Mouse (Mus musculus) neural tube, embryonic 15.5 days (tissue): ENCODE results near the gene Gls2. TPM values are rescaled to one million over a fixed set of nuclear protein-coding genes. Genes with fewer than 3 reads are reported as not detected.
"Not testable (repeated sequence)": the region's sequence is repeated elsewhere in the genome, so short reads cannot be mapped to it uniquely, and the experiment has no call there.

Source experiments
- ATAC-seq: fragments of 200-750 bp; cut with Nextera tagmentation; 2 replicates; pipeline ENCODE4 v1.8.0; 2017; ENCODE audit warnings: mild to moderate bottlenecking, moderate TSS enrichment, moderate library complexity; ENCODE audit not compliant: low FRiP score
- H3K27ac ChIP-seq: fragments of 300-500 bp; sonication (generic); replicated peaks from 2 replicates; pipeline ENCODE4 v1.5.1; 2015; ENCODE audit warnings: mild to moderate bottlenecking, inconsistent platforms
- H3K27me3 ChIP-seq: fragments of 300-500 bp; sonication (generic); replicated peaks from 2 replicates; pipeline ENCODE4 v1.6.1; 2015; ENCODE audit warnings: inconsistent platforms
- H3K36me3 ChIP-seq: fragments of 300-500 bp; sonication (generic); 2 replicates; pipeline ENCODE4 v1.6.1; 2015; ENCODE audit warnings: inconsistent platforms
- H3K4me1 ChIP-seq: fragments of 300-500 bp; sonication (generic); 2 replicates; pipeline ENCODE4 v1.6.1; 2015; ENCODE audit warnings: inconsistent platforms
- H3K4me2 ChIP-seq: fragments of 300-500 bp; sonication (generic); 2 replicates; pipeline ENCODE4 v1.6.1; 2015; ENCODE audit warnings: inconsistent platforms, mild to moderate bottlenecking, moderate library complexity
- H3K4me3 ChIP-seq: fragments of 300-500 bp; sonication (generic); replicated peaks from 2 replicates; pipeline ENCODE4 v1.5.1; 2015; ENCODE audit warnings: mild to moderate bottlenecking, inconsistent platforms
- H3K9ac ChIP-seq: fragments of 300-500 bp; sonication (generic); replicated peaks from 2 replicates; pipeline ENCODE4 v1.6.1; 2015; ENCODE audit warnings: mild to moderate bottlenecking, inconsistent platforms
- H3K9me3 ChIP-seq: fragments of 300-500 bp; sonication (generic); replicated peaks from 2 replicates; pipeline ENCODE4 v1.6.1; 2016; ENCODE audit warnings: inconsistent platforms
- WGBS: fragments of 180-500 bp; shearing (Covaris S2); methylation state at CpG from one replicate; pipeline ENCODE4 v1.1.7; 2015; ENCODE audit warnings: mixed read lengths; 5-methylcytosine and 5-hydroxymethylcytosine counted together
- polyA plus RNA-seq: library from polyadenylated mRNA; unstranded; fragments of >200 nt; fragmentation: Nextera tagmentation; extraction: Ambion mirVana; gene quantifications from 2 replicates; pipeline ENCODE4 v1.2.1, GENCODE M21; 2015

The Gls2 gene
- polyA plus RNA-seq, 1 experiment from 2014 or later, result 2.8 TPM

- no peak overlapping the region for H3K4me2 ChIP-seq
- H3K36me3 ChIP-seq, result peaks cover 6% of the 10 kb centered on the region; the same call in 1 of the 2 replicates
- H3K9me3 ChIP-seq, result no peaks in the 10 kb centered on the region
- H3K27ac ChIP-seq, result no peak overlapping the region
- H3K4me1 ChIP-seq, result no peaks in the 10 kb centered on the region
- no peak overlapping the region for H3K4me3 ChIP-seq
- H3K27me3 ChIP-seq, result no peaks in the 10 kb centered on the region; the same call in 1 of the 2 replicates
- no peak overlapping the region for H3K9ac ChIP-seq
- 84% methylated on average over 6 of the region's 6 CpGs for WGBS
- ATAC-seq, result no peak
Measured at GRCm38 (mm10) chr10:128201856-128202255, 7.6 kb downstream of the Gls2 start.

GRCm38 (mm10) chr10:128204941-128205340 is 10.7 kb downstream of the Gls2 start:
- H3K9ac ChIP-seq, result no peak overlapping the region
- H3K4me2 ChIP-seq, result no peak overlapping the region
- H3K9me3 ChIP-seq, result no peaks in the 10 kb centered on the region
- 94% methylated on average over 15 of the region's 15 CpGs for WGBS
- ATAC-seq, result no peak
- H3K4me3 ChIP-seq, result no peak overlapping the region
- H3K27me3 ChIP-seq, result no peaks in the 10 kb centered on the region
- H3K27ac ChIP-seq, result no peak overlapping the region
- no peaks in the 10 kb centered on the region for H3K4me1 ChIP-seq
- H3K36me3 ChIP-seq, result peaks cover 6% of the 10 kb centered on the region; the same call in 1 of the 2 replicates

GRCm38 (mm10) chr10:128208326-128208725 is 14.1 kb downstream of the Gls2 start:
- WGBS, result 97% methylated on average over 10 of the region's 10 CpGs
- Histone ChIP-seq H3K9me3 (no peaks in the 10 kb centered on the region), H3K4me3 (no peak overlapping the region), H3K9ac (no peak overlapping the region), H3K36me3 (peaks cover 6% of the 10 kb centered on the region; the same call in 1 of the 2 replicates), H3K27ac (no peak overlapping the region), H3K4me2 (no peak overlapping the region), H3K27me3 (no peaks in the 10 kb centered on the region), H3K4me1 (peaks cover 19% of the 10 kb centered on the region)
- no peak for ATAC-seq

GRCm38 (mm10) chr10:128209311-128210009 is 15.2 kb downstream of the Gls2 start:
- Histone ChIP-seq H3K9ac (no peak overlapping the region), H3K4me3 (no peak overlapping the region), H3K27ac (no peak overlapping the region), H3K9me3 (no peaks in the 10 kb centered on the region), H3K27me3 (0 out of 2 replicates have a peak, but pooled peaks cover 3% of the 10 kb centered on the region), H3K36me3 (peaks cover 6% of the 10 kb centered on the region; the same call in 1 of the 2 replicates), H3K4me2 (no peak overlapping the region), H3K4me1 (peaks cover 22% of the 10 kb centered on the region)
- WGBS, result 94% methylated on average over 11 of the region's 11 CpGs
- no peak for ATAC-seq

GRCm38 (mm10) chr10:128210131-128210530 is 15.9 kb downstream of the Gls2 start:
- no peak for ATAC-seq
- Histone ChIP-seq H3K27me3 (0 out of 2 replicates have a peak, but pooled peaks cover 5% of the 10 kb centered on the region), H3K36me3 (peaks cover 6% of the 10 kb centered on the region; the same call in 1 of the 2 replicates), H3K4me2 (peak overlapping the region; percentile 87; the same call in 1 of the 2 replicates), H3K4me3 (no peak overlapping the region), H3K9ac (no peak overlapping the region), H3K27ac (no peak overlapping the region), H3K9me3 (no peaks in the 10 kb centered on the region), H3K4me1 (peaks cover 22% of the 10 kb centered on the region)
- 74% methylated on average over 2 of the region's 2 CpGs for WGBS

- H3K27me3 ChIP-seq, result 0 out of 2 replicates have a peak, but pooled peaks cover 5% of the 10 kb centered on the region
- peaks cover 6% of the 10 kb centered on the region; the same call in 1 of the 2 replicates for H3K36me3 ChIP-seq
- H3K4me3 ChIP-seq, result peak overlapping the region; percentile 60
- peak overlapping the region; percentile 87 for H3K4me2 ChIP-seq
- H3K4me1 ChIP-seq, result peaks cover 22% of the 10 kb centered on the region
- ATAC-seq, result peak; percentile 34; the same call in 1 of the 2 replicates
- H3K27ac ChIP-seq, result peak overlapping the region; percentile 51; the same call in 1 of the 2 replicates
- peak overlapping the region; percentile 62 for H3K9ac ChIP-seq
- WGBS, result 26% methylated on average over 14 of the region's 14 CpGs
- no peaks in the 10 kb centered on the region for H3K9me3 ChIP-seq
Measured at GRCm38 (mm10) chr10:128210954-128211353, 16.7 kb downstream of the Gls2 start.

GRCm38 (mm10) chr10:128211390-128212108 is 17.3 kb downstream of the Gls2 start, which contains the start of gene Spryd4:
TSS of gene Spryd4 (minus strand) at chr10:128211807.
- under 1% methylated on average over 30 of the region's 30 CpGs for WGBS
- ATAC-seq, result peak; percentile 94
- no peaks in the 10 kb centered on the region for H3K9me3 ChIP-seq
- H3K9ac ChIP-seq, result peak within 1 kb of the TSS; percentile 62
- H3K4me3 ChIP-seq, result peak within 1 kb of the TSS; percentile 60
- peak within 1 kb of the TSS; percentile 87 for H3K4me2 ChIP-seq
- H3K27ac ChIP-seq, result peak within 1 kb of the TSS; percentile 51
- H3K27me3 ChIP-seq, result 0 out of 2 replicates have a peak, but pooled peaks cover 5% of the 10 kb centered on the region
- peaks cover 22% of the 10 kb centered on the region for H3K4me1 ChIP-seq
- peaks cover 3% of the 10 kb centered on the region; the same call in 1 of the 2 replicates for H3K36me3 ChIP-seq

GRCm38 (mm10) chr10:128212148-128212547 is 17.9 kb downstream of the Gls2 start:
- ATAC-seq, result no peak
- H3K27me3 ChIP-seq, result 0 out of 2 replicates have a peak, but pooled peaks cover 5% of the 10 kb centered on the region
- peak overlapping the region; percentile 51 for H3K27ac ChIP-seq
- no peaks in the 10 kb centered on the region for H3K9me3 ChIP-seq
- H3K4me3 ChIP-seq, result peak overlapping the region; percentile 60
- H3K9ac ChIP-seq, result peak overlapping the region; percentile 11; the same call in 1 of the 2 replicates
- no peaks in the 10 kb centered on the region for H3K36me3 ChIP-seq
- peak overlapping the region; percentile 87 for H3K4me2 ChIP-seq
- 50% methylated on average over 6 of the region's 6 CpGs for WGBS
- H3K4me1 ChIP-seq, result peaks cover 22% of the 10 kb centered on the region

- no peaks in the 10 kb centered on the region for H3K9me3 ChIP-seq
- H3K4me2 ChIP-seq, result peak overlapping the region; percentile 64
- ATAC-seq, result peak; percentile 37; the same call in 1 of the 2 replicates
- peak overlapping the region; percentile 28 for H3K4me3 ChIP-seq
- peaks cover 22% of the 10 kb centered on the region for H3K4me1 ChIP-seq
- no peaks in the 10 kb centered on the region for H3K36me3 ChIP-seq
- H3K9ac ChIP-seq, result no peak overlapping the region; the same call in 1 of the 2 replicates
- WGBS, result under 1% methylated on average over 18 of the region's 18 CpGs
- H3K27me3 ChIP-seq, result 0 out of 2 replicates have a peak, but pooled peaks cover 5% of the 10 kb centered on the region
- H3K27ac ChIP-seq, result no peak overlapping the region; the same call in 1 of the 2 replicates
Measured at GRCm38 (mm10) chr10:128212871-128213323, 18.6 kb downstream of the Gls2 start.

GRCm38 (mm10) chr10:128214112-128214511 is 19.9 kb downstream of the Gls2 start:
- not testable (repeated sequence) for H3K36me3 ChIP-seq, H3K9me3 ChIP-seq, H3K9ac ChIP-seq, H3K27me3 ChIP-seq, H3K4me2 ChIP-seq, ATAC-seq, H3K27ac ChIP-seq, H3K4me3 ChIP-seq
- 90% methylated on average over 4 of the region's 4 CpGs for WGBS
- peaks cover 22% of the 10 kb centered on the region for H3K4me1 ChIP-seq

GRCm38 (mm10) chr10:128214981-128215380 is 20.7 kb downstream of the Gls2 start:
- ATAC-seq, result no peak
- H3K4me1 ChIP-seq, result peaks cover 22% of the 10 kb centered on the region
- no peaks in the 10 kb centered on the region for H3K9me3 ChIP-seq
- H3K27ac ChIP-seq, result no peak overlapping the region
- H3K36me3 ChIP-seq, result no peaks in the 10 kb centered on the region
- H3K9ac ChIP-seq, result no peak overlapping the region
- 0 out of 2 replicates have a peak, but pooled peaks cover 5% of the 10 kb centered on the region for H3K27me3 ChIP-seq
- H3K4me3 ChIP-seq, result no peak overlapping the region
- H3K4me2 ChIP-seq, result no peak overlapping the region
- 88% methylated on average over 5 of the region's 5 CpGs for WGBS
